8 mouse cellular contexts compared by ENCODE assay signal in genomic region chr12:30584863-30585262, GRCm38 (mm10). TPM values are rescaled to one million over a fixed set of nuclear protein-coding genes. Genes with fewer than 3 reads are reported as not detected.
DNase-seq lines count a peak whose midpoint lies in the region; ATAC-seq and TF ChIP-seq lines count a peak whose summit lies in the region.

No protein-coding gene starts in this region.

- no peak for DNase-seq in lung, postnatal 0 days (ENCODE audit: low spot score)
- DNase-seq in lung, adult 18-20 months, result no peak
- DNase-seq in ovary, postnatal 36 days (ENCODE audit: low spot score), result no peak
- no peak for DNase-seq in left cerebral cortex, postnatal 14 days (ENCODE audit: low spot score in 2 of 2)
- DNase-seq in kidney, adult 8-10 months, result no peak

- TF ChIP-seq CTCF in lung, postnatal 0 days (IDR thresholded peaks at IDR 0.05), result no peak
- no peak for TF ChIP-seq CTCF in small intestine, adult 2 months (IDR thresholded peaks at IDR 0.05; ENCODE audit: extremely low read depth, insufficient read length, insufficient replicate concordance, low read depth, low read length)

- no peaks in the 10 kb centered on the region for H3K9me3 ChIP-seq in lung, postnatal 0 days (ENCODE audit: low read length)
- H3K9me3 ChIP-seq in erythroblast, embryonic 14.5 days (ENCODE audit: control insufficient read depth, low read length), result no peaks in the 10 kb centered on the region
- H3K9me3 ChIP-seq in limb, embryonic 13.5 days, result no peaks in the 10 kb centered on the region

- no peaks in the 10 kb centered on the region for H3K4me1 ChIP-seq in lung, postnatal 0 days (ENCODE audit: insufficient read depth, low read depth, low read length)
- peaks cover 20% of the 10 kb centered on the region for H3K4me1 ChIP-seq in erythroblast, embryonic 14.5 days (ENCODE audit: control insufficient read depth)
- peaks cover 11% of the 10 kb centered on the region for H3K4me1 ChIP-seq in limb, embryonic 13.5 days
- peaks cover 3% of the 10 kb centered on the region; the same call in 1 of the 2 replicates for H3K4me1 ChIP-seq in small intestine, adult 2 months (ENCODE audit: control insufficient read depth, insufficient read depth, insufficient read length, low read length)

- peaks cover 19% of the 10 kb centered on the region for H3K36me3 ChIP-seq in lung, postnatal 0 days (ENCODE audit: insufficient read depth, low read length)
- peaks cover 33% of the 10 kb centered on the region for H3K36me3 ChIP-seq in erythroblast, embryonic 14.5 days (ENCODE audit: control insufficient read depth)
- peaks cover 22% of the 10 kb centered on the region for H3K36me3 ChIP-seq in limb, embryonic 13.5 days
- peaks cover 22% of the 10 kb centered on the region for H3K36me3 ChIP-seq in small intestine, adult 2 months (ENCODE audit: control insufficient read depth, insufficient read depth, low read length)

- H3K27ac ChIP-seq in lung, postnatal 0 days (ENCODE audit: low read length), result peak overlapping the region; percentile 83
- H3K27ac ChIP-seq in limb, embryonic 13.5 days, result peak overlapping the region; percentile 73; the same call in 1 of the 2 replicates
- H3K27ac ChIP-seq in small intestine, adult 2 months (ENCODE audit: insufficient read depth, low read depth, low read length), result peak overlapping the region; percentile 57; the same call in 1 of the 2 replicates

- no peak for TF ChIP-seq EP300 in lung, postnatal 0 days (IDR thresholded peaks at IDR 0.05)

- H3K9ac ChIP-seq in lung, postnatal 0 days (replicated peaks; ENCODE audit: low read depth), result peak overlapping the region; percentile 64
- H3K9ac ChIP-seq in limb, embryonic 13.5 days, result peak overlapping the region; percentile 80

- H3K4me2 ChIP-seq in lung, postnatal 0 days (replicated peaks; ENCODE audit: low read depth, low read length), result peak overlapping the region; percentile 78
- H3K4me2 ChIP-seq in limb, embryonic 13.5 days (replicated peaks), result peak overlapping the region; percentile 88

- peak overlapping the region; percentile 62 for H3K4me3 ChIP-seq in lung, postnatal 0 days (ENCODE audit: low read depth, low read length)
- peak overlapping the region; percentile 73 for H3K4me3 ChIP-seq in erythroblast, embryonic 14.5 days (replicated peaks)
- peak overlapping the region; percentile 66 for H3K4me3 ChIP-seq in limb, embryonic 13.5 days
- H3K4me3 ChIP-seq in small intestine, adult 2 months (ENCODE audit: low read depth, low read length), result peak overlapping the region; percentile 91

- no peak for TF ChIP-seq POLR2A in small intestine, adult 2 months (IDR thresholded peaks at IDR 0.05; ENCODE audit: low read depth, low read length)

- WGBS in lung, postnatal 0 days, result 2% methylated on average over 6 of the region's 6 CpGs
- WGBS in limb, embryonic 13.5 days, result 14% methylated on average over 6 of the region's 6 CpGs
- WGBS in small intestine, adult 2 months, result 5% methylated on average over 6 of the region's 6 CpGs

- intact Hi-C loops in left cerebral cortex, postnatal 14 days (cut with DNase I), result loop anchor here (10.0 kb wide), 1 partner anchor 670 kb away; no protein-coding TSS in a partner anchor

- no peaks in the 10 kb centered on the region for H3K27me3 ChIP-seq in lung, postnatal 0 days (replicated peaks; ENCODE audit: insufficient read depth, low read length)
- no peaks in the 10 kb centered on the region for H3K27me3 ChIP-seq in erythroblast, embryonic 14.5 days (ENCODE audit: control insufficient read depth)
- H3K27me3 ChIP-seq in limb, embryonic 13.5 days, result no peaks in the 10 kb centered on the region
- H3K27me3 ChIP-seq in small intestine, adult 2 months (ENCODE audit: control insufficient read depth, insufficient read depth, low read length), result no peaks in the 10 kb centered on the region

- no peak for ATAC-seq in lung, postnatal 0 days
- peak; percentile 14; the same call in 1 of the 2 replicates for ATAC-seq in limb, embryonic 13.5 days (ENCODE audit: low FRiP score, low read depth)

RNA-seq across cellular contexts. Expression of gene Tmem18, which starts 0.6 kb away (rescaled TPM):
- polyA plus RNA-seq in lung, postnatal 0 days (2015; fragmentation: Nextera tagmentation; extraction: Ambion mirVana), result 21.7 and 22.3 TPM in 2 replicates
- 0.18 and 0.31 TPM in 2 replicates for polyA plus RNA-seq in erythroblast, embryonic 14.5 days (2012)
- polyA plus RNA-seq in limb, embryonic 13.5 days (2015; fragmentation: Nextera tagmentation; extraction: Ambion mirVana), result 29.4 and 30.1 TPM in 2 replicates
- 4.1 and 5.1 TPM in 2 replicates for polyA plus RNA-seq in small intestine, adult 2 months (2012; rRNA removed)
- 10 to 100 TPM; 42.3 to 44.9 TPM for total RNA-seq in left cerebral cortex, postnatal 14 days (2021)
